Mouse (Mus musculus): Measurements from ENCODE around the gene Sh3rf3.

DNA sequence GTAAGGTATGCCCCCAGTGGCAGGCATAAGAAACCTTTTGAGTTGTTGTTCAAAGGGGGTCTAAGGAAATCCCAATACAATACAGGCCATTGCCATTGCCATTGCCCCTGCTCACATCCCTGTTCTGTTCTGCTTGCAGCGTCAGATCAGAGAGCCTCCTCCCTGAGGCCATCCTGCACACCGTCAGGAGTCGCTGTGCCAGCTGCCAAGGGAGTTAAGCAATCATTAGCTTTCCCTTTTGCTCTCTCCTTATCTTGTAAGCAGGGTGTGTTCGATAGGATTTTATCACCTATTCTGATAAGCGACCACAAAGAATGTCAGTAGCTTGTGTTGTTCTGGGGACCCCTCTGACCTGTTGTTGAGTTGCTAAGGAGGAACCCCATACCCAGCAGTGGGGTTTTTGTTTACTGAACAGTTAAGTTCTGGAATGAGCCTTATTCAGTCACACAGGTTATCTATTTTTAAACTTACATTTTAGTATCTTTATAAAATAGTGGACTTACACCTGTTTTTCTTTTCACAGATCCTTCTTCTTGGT, 339.5 kb downstream of the Sh3rf3 start:
- TF ChIP-seq CTCF (IDR thresholded peaks at IDR 0.05; ENCODE audit: extremely low read depth, insufficient read length, insufficient replicate concordance, low read depth, low read length) (peak; percentile 52; the same call in 1 of the 2 replicates), POLR2A (IDR thresholded peaks at IDR 0.05; ENCODE audit: low read depth, low read length) (no peak)

All from small intestine, adult 2 months (tissue).